Mouse (Mus musculus) lung, embryonic 14.5 days (tissue): ENCODE data around the gene Metap1d. TPM values are rescaled to one million over a fixed set of nuclear protein-coding genes. Genes with fewer than 3 reads are reported as not detected.

Experiments used
- ATAC-seq: fragments of 200-750 bp; cut with Nextera tagmentation; 2 replicates; pipeline ENCODE4 v1.8.0; 2017; ENCODE audit warnings: mild to moderate bottlenecking, moderate TSS enrichment, moderate library complexity; ENCODE audit not compliant: insufficient read depth
- DNase-seq: peaks from one replicate; pipeline ENCODE4 v3.0.0-alpha.2; 2015
- H3K27ac ChIP-seq: fragments of 300-500 bp; sonication (generic); 2 replicates; pipeline ENCODE4 v1.5.1; 2014; ENCODE audit warnings: low read depth, mild to moderate bottlenecking, moderate library complexity
- H3K27me3 ChIP-seq: fragments of 300-500 bp; sonication (generic); 2 replicates; pipeline ENCODE4 v1.6.1; 2014; ENCODE audit warnings: low read length, control low read depth; ENCODE audit not compliant: insufficient read depth
- H3K36me3 ChIP-seq: fragments of 300-500 bp; sonication (generic); 2 replicates; pipeline ENCODE4 v1.6.1; 2014; ENCODE audit warnings: control low read depth; ENCODE audit not compliant: insufficient read depth
- H3K4me1 ChIP-seq: fragments of 300-500 bp; sonication (generic); 2 replicates; pipeline ENCODE4 v1.6.1; 2014; ENCODE audit warnings: antibody characterized with exemption, control low read depth; ENCODE audit not compliant: insufficient read depth
- H3K4me2 ChIP-seq: fragments of 300-500 bp; sonication (generic); 2 replicates; pipeline ENCODE4 v1.6.1; 2014; ENCODE audit warnings: mild to moderate bottlenecking
- H3K4me3 ChIP-seq: fragments of 300-500 bp; sonication (generic); 2 replicates; pipeline ENCODE4 v1.5.1; 2014; ENCODE audit warnings: low read depth, low read length
- H3K9ac ChIP-seq: fragments of 300-500 bp; sonication (generic); 2 replicates; pipeline ENCODE4 v1.6.1; 2014
- H3K9me3 ChIP-seq: fragments of 300-500 bp; sonication (generic); 2 replicates; pipeline ENCODE4 v1.6.1; 2016; ENCODE audit warnings: low read depth, low read length, control low read depth
- CTCF ChIP-seq: IDR thresholded peaks from 2 replicates; pipeline ENCODE4 v1.5.1; 2016; ENCODE audit warnings: antibody characterized with exemption, low read depth
- WGBS: fragments of 180-500 bp; shearing (Covaris S2); extraction: QIAGEN DNeasy Blood & Tissue Kit; methylation state at CpG from one replicate; pipeline ENCODE4 v1.1.7; 2014; 5-methylcytosine and 5-hydroxymethylcytosine counted together
- polyA plus RNA-seq: library from polyadenylated mRNA; unstranded; fragments of >200 nt; fragmentation: Nextera tagmentation; extraction: Ambion mirVana; gene quantifications from 2 replicates; pipeline ENCODE4 v1.2.1, GENCODE M21; 2014

Gene Metap1d
- polyA plus RNA-seq, 1 experiment from 2014 or later: 37.1 TPM

- WGBS: 24% methylated on average over 2 of the region's 2 CpGs
Observed at GRCm38 (mm10) chr2:71443376-71443775, 9.7 kb upstream of the Metap1d start.

GRCm38 (mm10) chr2:71445536-71446196 lies 7.4 kb upstream of the Metap1d start:
- TF ChIP-seq CTCF: no peak
- H3K27ac ChIP-seq: no peak overlapping the region
- H3K4me2 ChIP-seq: no peak overlapping the region
- H3K4me1 ChIP-seq: no peaks in the 10 kb centered on the region
- 52% methylated on average over 17 of the region's 17 CpGs for WGBS
- no peak for ATAC-seq
- H3K27me3 ChIP-seq: no peaks in the 10 kb centered on the region
- peaks cover 11% of the 10 kb centered on the region for H3K36me3 ChIP-seq
- no peaks in the 10 kb centered on the region for H3K9me3 ChIP-seq
- no peak for DNase-seq
- no peak overlapping the region for H3K4me3 ChIP-seq
- no peak overlapping the region for H3K9ac ChIP-seq

More at GRCm38 (mm10) chr2:71443376-71443775, 9.7 kb upstream of the Metap1d start:
- no peak for DNase-seq
- no peak overlapping the region for H3K4me3 ChIP-seq
- no peak overlapping the region for H3K4me2 ChIP-seq
- peaks cover 25% of the 10 kb centered on the region for H3K36me3 ChIP-seq
- H3K9ac ChIP-seq: no peak overlapping the region
- H3K4me1 ChIP-seq: no peaks in the 10 kb centered on the region
- H3K27me3 ChIP-seq: no peaks in the 10 kb centered on the region
- TF ChIP-seq CTCF: no peak
- no peak overlapping the region for H3K27ac ChIP-seq
- no peak for ATAC-seq
- H3K9me3 ChIP-seq: no peaks in the 10 kb centered on the region

DNA sequence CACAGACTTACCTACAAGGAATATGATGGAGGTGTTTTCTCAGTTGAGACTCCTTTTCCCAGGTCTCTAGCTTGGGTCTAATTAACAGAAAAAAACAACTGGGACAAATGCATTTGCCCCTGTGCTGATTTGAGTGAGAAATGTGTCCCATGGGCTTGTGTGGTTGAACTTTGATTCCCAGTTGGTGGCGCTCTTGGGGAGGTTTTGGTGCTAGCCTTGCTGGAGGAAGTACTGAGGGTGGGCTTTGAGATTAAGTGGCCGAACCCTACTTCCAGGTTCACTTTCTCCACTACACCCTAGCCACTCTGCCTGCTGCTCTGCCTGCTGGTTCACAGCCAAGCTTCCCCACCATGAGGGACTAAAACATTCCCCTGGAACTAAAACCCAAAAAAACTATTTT lies 3.5 kb upstream of the Metap1d start:
- 18% methylated on average over 2 of the region's 2 CpGs for WGBS
- TF ChIP-seq CTCF: 0 out of 2 replicates have a peak, but pooled peaks have one; percentile 9
- Histone ChIP-seq H3K9ac (no peak overlapping the region), H3K4me2 (no peak overlapping the region), H3K4me3 (no peak overlapping the region), H3K27me3 (no peaks in the 10 kb centered on the region), H3K4me1 (no peaks in the 10 kb centered on the region), H3K9me3 (no peaks in the 10 kb centered on the region), H3K27ac (no peak overlapping the region), H3K36me3 (no peaks in the 10 kb centered on the region)
- ATAC-seq (no peak), DNase-seq (no peak)

- Histone ChIP-seq H3K4me2 (no peak overlapping the region), H3K4me1 (no peaks in the 10 kb centered on the region), H3K36me3 (no peaks in the 10 kb centered on the region), H3K4me3 (no peak overlapping the region), H3K27ac (no peak overlapping the region), H3K9ac (no peak overlapping the region), H3K9me3 (no peaks in the 10 kb centered on the region), H3K27me3 (no peaks in the 10 kb centered on the region)
- TF ChIP-seq CTCF: peak; percentile 28; the same call in 1 of the 2 replicates
- 64% methylated on average over 5 of the region's 5 CpGs for WGBS
- no peak for ATAC-seq
- DNase-seq: no peak
Observed at GRCm38 (mm10) chr2:71451761-71452160, 1.3 kb upstream of the Metap1d start.

DNA sequence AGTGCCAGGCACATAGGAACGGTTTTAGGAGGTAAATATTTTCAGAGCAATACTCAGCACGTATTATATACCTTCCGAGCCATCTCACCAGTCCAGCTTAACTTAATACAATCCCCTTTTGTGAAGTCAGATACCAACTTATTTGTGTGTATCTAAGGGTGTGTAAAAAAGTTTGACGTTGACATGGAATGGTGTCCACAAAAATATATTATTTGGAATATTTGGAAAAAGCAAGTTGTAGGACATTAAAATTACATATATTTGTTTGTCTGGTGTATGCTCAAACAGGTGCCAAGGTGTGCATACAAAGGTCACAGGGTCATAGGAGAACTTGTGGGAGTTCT lies 813 bp downstream of the Metap1d start:
- no peaks in the 10 kb centered on the region for H3K27me3 ChIP-seq
- H3K27ac ChIP-seq: no peak overlapping the region
- H3K4me3 ChIP-seq: peak overlapping the region; percentile 70
- H3K4me2 ChIP-seq: peak overlapping the region; percentile 84
- H3K4me1 ChIP-seq: no peaks in the 10 kb centered on the region
- H3K9me3 ChIP-seq: no peaks in the 10 kb centered on the region
- no peak for TF ChIP-seq CTCF
- ATAC-seq (no peak), DNase-seq (no peak)
- H3K36me3 ChIP-seq: no peaks in the 10 kb centered on the region
- peak overlapping the region; percentile 54 for H3K9ac ChIP-seq
- WGBS: 29% methylated on average over 4 of the region's 4 CpGs

DNA sequence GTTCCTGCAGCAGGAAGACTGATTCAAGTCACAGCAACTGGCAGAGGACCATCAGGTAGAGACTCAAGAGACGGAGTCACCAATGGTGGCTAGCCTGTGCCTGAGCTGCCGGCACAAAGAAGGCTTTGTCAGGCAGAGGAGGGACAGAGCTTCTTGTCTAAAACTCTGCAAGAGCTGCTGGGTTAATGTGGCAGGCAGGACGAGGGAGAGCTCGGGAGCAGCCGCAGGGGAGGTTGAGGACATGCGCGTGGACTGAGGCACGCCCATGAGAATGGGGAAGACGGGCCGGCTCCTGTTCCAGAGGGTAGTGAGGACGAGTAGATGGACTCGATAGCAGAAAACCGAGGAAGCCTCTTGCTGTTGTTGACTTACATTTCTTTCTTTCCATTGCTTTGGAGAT lies 5.5 kb downstream of the Metap1d start:
- H3K9me3 ChIP-seq: no peaks in the 10 kb centered on the region
- H3K4me1 ChIP-seq: no peaks in the 10 kb centered on the region
- no peak overlapping the region for H3K9ac ChIP-seq
- no peak overlapping the region for H3K4me2 ChIP-seq
- TF ChIP-seq CTCF: no peak
- H3K4me3 ChIP-seq: no peak overlapping the region
- no peaks in the 10 kb centered on the region for H3K27me3 ChIP-seq
- WGBS: 66% methylated on average over 13 of the region's 13 CpGs
- DNase-seq: no peak
- H3K36me3 ChIP-seq: no peaks in the 10 kb centered on the region
- ATAC-seq: no peak
- H3K27ac ChIP-seq: no peak overlapping the region

DNA sequence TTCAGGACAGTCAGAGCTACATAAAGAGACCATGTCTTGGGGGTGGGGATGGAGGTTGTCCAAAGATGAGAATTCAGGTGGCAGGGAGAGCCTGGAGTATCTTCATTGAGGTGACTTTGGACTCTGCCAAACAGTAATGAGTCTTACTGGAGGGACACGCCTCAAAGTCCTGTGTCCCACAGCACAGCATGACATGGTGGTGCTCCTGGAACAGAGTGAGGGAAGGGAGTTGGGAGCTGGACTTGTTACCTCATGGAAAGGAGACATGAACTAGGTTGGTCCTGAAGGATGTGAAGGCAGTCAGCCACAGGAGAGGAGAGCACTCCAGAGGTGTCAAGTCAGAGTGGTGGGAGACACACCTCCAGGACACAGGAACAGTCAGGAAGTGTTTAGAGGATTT lies 6.6 kb downstream of the Metap1d start:
- H3K27me3 ChIP-seq: no peaks in the 10 kb centered on the region
- TF ChIP-seq CTCF: no peak
- no peak overlapping the region for H3K4me3 ChIP-seq
- WGBS: 90% methylated on average over 1 of the region's 1 CpGs
- H3K9me3 ChIP-seq: no peaks in the 10 kb centered on the region
- ATAC-seq (no peak), DNase-seq (no peak)
- H3K4me2 ChIP-seq: no peak overlapping the region
- no peak overlapping the region for H3K9ac ChIP-seq
- H3K27ac ChIP-seq: no peak overlapping the region
- H3K4me1 ChIP-seq: no peaks in the 10 kb centered on the region
- H3K36me3 ChIP-seq: no peaks in the 10 kb centered on the region
